8 mouse cellular contexts compared by ENCODE assay signal in genomic region chr9:100454664-100454993, GRCm38 (mm10). TPM values are rescaled to one million over a fixed set of nuclear protein-coding genes. Genes with fewer than 3 reads are reported as not detected.
DNase-seq lines count a peak whose midpoint lies in the region; ATAC-seq lines count a peak whose summit lies in the region.

No protein-coding gene starts in this region.

- peak overlapping the region; percentile 57 for H3K9ac ChIP-seq in heart, embryonic 15.5 days
- peak overlapping the region; percentile 47 for H3K9ac ChIP-seq in intestine, embryonic 14.5 days (ENCODE audit: low read length)
- H3K9ac ChIP-seq in midbrain, embryonic 16.5 days (ENCODE audit: low read depth, low read length) = 0 out of 2 replicates have a peak overlapping the region, but pooled peaks have one; percentile 30

- no peak overlapping the region for H3K27ac ChIP-seq in heart, embryonic 15.5 days
- H3K27ac ChIP-seq in brown adipose tissue, adult 24 weeks (replicated peaks; ENCODE audit: low read depth, low read length) = peak overlapping the region; percentile 69
- H3K27ac ChIP-seq in intestine, embryonic 14.5 days (ENCODE audit: low read depth) = no peak overlapping the region
- no peak overlapping the region for H3K27ac ChIP-seq in midbrain, embryonic 16.5 days (ENCODE audit: low read length)

- no peak for ATAC-seq in heart, embryonic 15.5 days (replicated peaks; ENCODE audit: insufficient number of reproducible peaks, insufficient read depth, low FRiP score, low read depth)
- ATAC-seq in intestine, embryonic 14.5 days (replicated peaks; ENCODE audit: low FRiP score, low TSS enrichment, low read depth) = no peak
- peak; percentile 17; the same call in 1 of the 2 replicates for ATAC-seq in midbrain, embryonic 16.5 days

- peak overlapping the region; percentile 86 for H3K4me2 ChIP-seq in heart, embryonic 15.5 days
- peak overlapping the region; percentile 85 for H3K4me2 ChIP-seq in intestine, embryonic 14.5 days (ENCODE audit: low read length)
- peak overlapping the region; percentile 75 for H3K4me2 ChIP-seq in midbrain, embryonic 16.5 days (ENCODE audit: low read length)

- H3K9me3 ChIP-seq in heart, embryonic 15.5 days (replicated peaks) = no peaks in the 10 kb centered on the region
- no peaks in the 10 kb centered on the region for H3K9me3 ChIP-seq in intestine, embryonic 14.5 days (ENCODE audit: control insufficient read depth, low read length)
- no peaks in the 10 kb centered on the region for H3K9me3 ChIP-seq in midbrain, embryonic 16.5 days (replicated peaks; ENCODE audit: control insufficient read depth, low read length, poor library complexity, severe bottlenecking)

- H3K27me3 ChIP-seq in heart, embryonic 15.5 days = no peaks in the 10 kb centered on the region
- no peaks in the 10 kb centered on the region for H3K27me3 ChIP-seq in intestine, embryonic 14.5 days (replicated peaks; ENCODE audit: control insufficient read depth, insufficient read depth, low read length)
- H3K27me3 ChIP-seq in midbrain, embryonic 16.5 days (ENCODE audit: control insufficient read depth, insufficient read depth, low read depth, low read length) = peaks cover 2% of the 10 kb centered on the region

- intact Hi-C loops in left cerebral cortex, postnatal 14 days (cut with DNase I) = loop anchor here (2.0 to 10.0 kb wide), 5 partner anchors 93 to 703 kb away; partner anchors contain the start of gene Nck1

- DNase-seq in heart, adult 11 months = no peak
- no peak for DNase-seq in intestine, embryonic 14.5 days (ENCODE audit: low spot score)
- DNase-seq in left cerebral cortex, postnatal 14 days (ENCODE audit: low spot score in 2 of 2) = no peak
- no peak for DNase-seq in MN1 (ENCODE audit: low spot score)
- no peak for DNase-seq in adrenal gland, postnatal 14 days

- peaks cover 13% of the 10 kb centered on the region for H3K4me1 ChIP-seq in heart, embryonic 15.5 days (replicated peaks)
- H3K4me1 ChIP-seq in brown adipose tissue, adult 24 weeks (ENCODE audit: control insufficient read depth, insufficient read depth, insufficient read length, low read length) = peaks cover 3% of the 10 kb centered on the region; the same call in 1 of the 2 replicates
- H3K4me1 ChIP-seq in intestine, embryonic 14.5 days (replicated peaks; ENCODE audit: control insufficient read depth, insufficient read depth, low read length) = no peaks in the 10 kb centered on the region
- peaks cover 3% of the 10 kb centered on the region for H3K4me1 ChIP-seq in midbrain, embryonic 16.5 days (ENCODE audit: control insufficient read depth, insufficient read depth, low read length)

- WGBS in heart, embryonic 15.5 days = 12% methylated on average over 9 of the region's 9 CpGs
- WGBS in intestine, embryonic 14.5 days = 16% methylated on average over 9 of the region's 9 CpGs
- 13% methylated on average over 9 of the region's 9 CpGs for WGBS in midbrain, embryonic 16.5 days

- no peaks in the 10 kb centered on the region for H3K36me3 ChIP-seq in heart, embryonic 15.5 days
- peaks cover 8% of the 10 kb centered on the region; the same call in 1 of the 2 replicates for H3K36me3 ChIP-seq in intestine, embryonic 14.5 days (ENCODE audit: control insufficient read depth, insufficient read depth, low read length)
- no peaks in the 10 kb centered on the region for H3K36me3 ChIP-seq in midbrain, embryonic 16.5 days (ENCODE audit: control insufficient read depth, insufficient read depth, low read length)

- H3K4me3 ChIP-seq in heart, embryonic 15.5 days = peak overlapping the region; percentile 51
- H3K4me3 ChIP-seq in brown adipose tissue, adult 24 weeks (ENCODE audit: insufficient read depth, low read depth, low read length) = peak overlapping the region; percentile 73
- peak overlapping the region; percentile 40 for H3K4me3 ChIP-seq in intestine, embryonic 14.5 days (ENCODE audit: low read depth, low read length)
- H3K4me3 ChIP-seq in midbrain, embryonic 16.5 days (ENCODE audit: low read depth, low read length) = peak overlapping the region; percentile 32

RNA-seq across cellular contexts. Expression of gene Il20rb, which starts 32.0 kb away (rescaled TPM):
- 0.88 and 1.9 TPM in 2 replicates for polyA plus RNA-seq in heart, embryonic 15.5 days (2015; fragmentation: Nextera tagmentation; extraction: Ambion mirVana)
- 1.3 TPM in 1 of 2 replicates, not detected in the other for polyA plus RNA-seq in brown adipose tissue, adult 24 weeks (2012; ENCODE audit: insufficient read depth, insufficient read length, missing spikeins)
- polyA plus RNA-seq in intestine, embryonic 14.5 days (2014; fragmentation: Nextera tagmentation; extraction: Ambion mirVana) = 1.5 and 1.6 TPM in 2 replicates
- polyA plus RNA-seq in midbrain, embryonic 16.5 days (2015; fragmentation: Nextera tagmentation; extraction: Ambion mirVana) = 0.16 and 0.32 TPM in 2 replicates
- under 1 TPM; 0.26 to 0.66 TPM for total RNA-seq in left cerebral cortex, postnatal 14 days (2021)
- total RNA-seq in adrenal gland, postnatal 14 days (2021) = 0.74 and 1.6 TPM in 2 replicates
